Mouse (Mus musculus): ENCODE measurements at regions not wholly inside any gene's neighbourhood (a gene's known extent, or its start where the extent isn't known, plus 50 kb on each side); places are given as distances from the start of the nearest gene placed in this dataset.

GRCm38 (mm10) chr11:18031049-18031448, 77.4 kb upstream of the Etaa1 start:
- 80% methylated on average over 4 of the region's 4 CpGs for WGBS
- no peaks in the 10 kb centered on the region for H3K36me3 ChIP-seq (ENCODE audit: control insufficient read depth, insufficient read depth, low read length)
- TF ChIP-seq CTCF (IDR thresholded peaks at IDR 0.05; ENCODE audit: extremely low read depth, insufficient read length, insufficient replicate concordance, low read depth, low read length) (no peak), POLR2A (IDR thresholded peaks at IDR 0.05; ENCODE audit: low read depth, low read length) (no peak)

GRCm38 (mm10) chr11:18022065-18022464, 68.4 kb upstream of the Etaa1 start:
- TF ChIP-seq POLR2A (IDR thresholded peaks at IDR 0.05; ENCODE audit: low read depth, low read length) (no peak), CTCF (IDR thresholded peaks at IDR 0.05; ENCODE audit: extremely low read depth, insufficient read length, insufficient replicate concordance, low read depth, low read length) (no peak)
- Histone ChIP-seq H3K27me3 (ENCODE audit: control insufficient read depth, insufficient read depth, low read length) (no peaks in the 10 kb centered on the region), H3K27ac (ENCODE audit: insufficient read depth, low read depth, low read length) (no peak overlapping the region), H3K36me3 (ENCODE audit: control insufficient read depth, insufficient read depth, low read length) (no peaks in the 10 kb centered on the region), H3K4me3 (ENCODE audit: low read depth, low read length) (no peak overlapping the region), H3K4me1 (ENCODE audit: control insufficient read depth, insufficient read depth, insufficient read length, low read length) (no peaks in the 10 kb centered on the region)
- 74% methylated on average over 4 of the region's 4 CpGs for WGBS

More at GRCm38 (mm10) chr11:18031049-18031448, 77.4 kb upstream of the Etaa1 start:
- Histone ChIP-seq H3K4me1 (ENCODE audit: control insufficient read depth, insufficient read depth, insufficient read length, low read length) (no peaks in the 10 kb centered on the region), H3K4me3 (ENCODE audit: low read depth, low read length) (no peak overlapping the region), H3K27me3 (ENCODE audit: control insufficient read depth, insufficient read depth, low read length) (no peaks in the 10 kb centered on the region), H3K27ac (ENCODE audit: insufficient read depth, low read depth, low read length) (no peak overlapping the region)

- TF ChIP-seq CTCF (IDR thresholded peaks at IDR 0.05; ENCODE audit: extremely low read depth, insufficient read length, insufficient replicate concordance, low read depth, low read length), result no peak
- no peak for TF ChIP-seq POLR2A (IDR thresholded peaks at IDR 0.05; ENCODE audit: low read depth, low read length)
- 42% methylated on average over 4 of the region's 4 CpGs for WGBS
Measured at GRCm38 (mm10) chr11:18015239-18015638, 61.6 kb upstream of the Etaa1 start.

GRCm38 (mm10) chr11:18014610-18015009, 60.9 kb upstream of the Etaa1 start:
- TF ChIP-seq CTCF (IDR thresholded peaks at IDR 0.05; ENCODE audit: extremely low read depth, insufficient read length, insufficient replicate concordance, low read depth, low read length) (no peak), POLR2A (IDR thresholded peaks at IDR 0.05; ENCODE audit: low read depth, low read length) (no peak)
- H3K4me3 ChIP-seq (ENCODE audit: low read depth, low read length), result no peak overlapping the region
- no peak overlapping the region for H3K27ac ChIP-seq (ENCODE audit: insufficient read depth, low read depth, low read length)
- H3K36me3 ChIP-seq (ENCODE audit: control insufficient read depth, insufficient read depth, low read length), result no peaks in the 10 kb centered on the region
- 59% methylated on average over 9 of the region's 9 CpGs for WGBS
- H3K4me1 ChIP-seq (ENCODE audit: control insufficient read depth, insufficient read depth, insufficient read length, low read length), result no peaks in the 10 kb centered on the region
- no peaks in the 10 kb centered on the region for H3K27me3 ChIP-seq (ENCODE audit: control insufficient read depth, insufficient read depth, low read length)

More at GRCm38 (mm10) chr11:18015239-18015638, 61.6 kb upstream of the Etaa1 start:
- no peaks in the 10 kb centered on the region for H3K36me3 ChIP-seq (ENCODE audit: control insufficient read depth, insufficient read depth, low read length)
- H3K4me3 ChIP-seq (ENCODE audit: low read depth, low read length), result no peak overlapping the region
- no peaks in the 10 kb centered on the region for H3K27me3 ChIP-seq (ENCODE audit: control insufficient read depth, insufficient read depth, low read length)
- no peak overlapping the region for H3K27ac ChIP-seq (ENCODE audit: insufficient read depth, low read depth, low read length)
- H3K4me1 ChIP-seq (ENCODE audit: control insufficient read depth, insufficient read depth, insufficient read length, low read length), result no peaks in the 10 kb centered on the region

GRCm38 (mm10) chr11:18012085-18012484, 58.4 kb upstream of the Etaa1 start:
- Histone ChIP-seq H3K36me3 (ENCODE audit: control insufficient read depth, insufficient read depth, low read length) (no peaks in the 10 kb centered on the region), H3K27me3 (ENCODE audit: control insufficient read depth, insufficient read depth, low read length) (no peaks in the 10 kb centered on the region), H3K27ac (ENCODE audit: insufficient read depth, low read depth, low read length) (no peak overlapping the region), H3K4me3 (ENCODE audit: low read depth, low read length) (no peak overlapping the region), H3K4me1 (ENCODE audit: control insufficient read depth, insufficient read depth, insufficient read length, low read length) (no peaks in the 10 kb centered on the region)
- TF ChIP-seq POLR2A (IDR thresholded peaks at IDR 0.05; ENCODE audit: low read depth, low read length), result no peak
- TF ChIP-seq CTCF (IDR thresholded peaks at IDR 0.05; ENCODE audit: extremely low read depth, insufficient read length, insufficient replicate concordance, low read depth, low read length), result no peak
- WGBS, result 77% methylated on average over 5 of the region's 5 CpGs

GRCm38 (mm10) chr11:18011101-18011733, 57.5 kb upstream of the Etaa1 start:
- no peak overlapping the region for H3K4me3 ChIP-seq (ENCODE audit: low read depth, low read length)
- no peak for TF ChIP-seq POLR2A (IDR thresholded peaks at IDR 0.05; ENCODE audit: low read depth, low read length)
- TF ChIP-seq CTCF (IDR thresholded peaks at IDR 0.05; ENCODE audit: extremely low read depth, insufficient read length, insufficient replicate concordance, low read depth, low read length), result no peak
- H3K36me3 ChIP-seq (ENCODE audit: control insufficient read depth, insufficient read depth, low read length), result no peaks in the 10 kb centered on the region
- no peak overlapping the region for H3K27ac ChIP-seq (ENCODE audit: insufficient read depth, low read depth, low read length)
- WGBS, result 23% methylated on average over 13 of the region's 13 CpGs
- H3K27me3 ChIP-seq (ENCODE audit: control insufficient read depth, insufficient read depth, low read length), result no peaks in the 10 kb centered on the region
- no peaks in the 10 kb centered on the region for H3K4me1 ChIP-seq (ENCODE audit: control insufficient read depth, insufficient read depth, insufficient read length, low read length)

- Histone ChIP-seq H3K27ac (ENCODE audit: insufficient read depth, low read depth, low read length) (no peak overlapping the region), H3K4me3 (ENCODE audit: low read depth, low read length) (no peak overlapping the region), H3K27me3 (ENCODE audit: control insufficient read depth, insufficient read depth, low read length) (no peaks in the 10 kb centered on the region), H3K4me1 (ENCODE audit: control insufficient read depth, insufficient read depth, insufficient read length, low read length) (no peaks in the 10 kb centered on the region), H3K36me3 (ENCODE audit: control insufficient read depth, insufficient read depth, low read length) (no peaks in the 10 kb centered on the region)
- TF ChIP-seq POLR2A (IDR thresholded peaks at IDR 0.05; ENCODE audit: low read depth, low read length), result no peak
- no peak for TF ChIP-seq CTCF (IDR thresholded peaks at IDR 0.05; ENCODE audit: extremely low read depth, insufficient read length, insufficient replicate concordance, low read depth, low read length)
- WGBS, result 79% methylated on average over 6 of the region's 6 CpGs
Measured at GRCm38 (mm10) chr11:18008140-18008539, 54.5 kb upstream of the Etaa1 start.
